ENCODE assay signal across 8 mouse cellular contexts in the genomic region with DNA sequence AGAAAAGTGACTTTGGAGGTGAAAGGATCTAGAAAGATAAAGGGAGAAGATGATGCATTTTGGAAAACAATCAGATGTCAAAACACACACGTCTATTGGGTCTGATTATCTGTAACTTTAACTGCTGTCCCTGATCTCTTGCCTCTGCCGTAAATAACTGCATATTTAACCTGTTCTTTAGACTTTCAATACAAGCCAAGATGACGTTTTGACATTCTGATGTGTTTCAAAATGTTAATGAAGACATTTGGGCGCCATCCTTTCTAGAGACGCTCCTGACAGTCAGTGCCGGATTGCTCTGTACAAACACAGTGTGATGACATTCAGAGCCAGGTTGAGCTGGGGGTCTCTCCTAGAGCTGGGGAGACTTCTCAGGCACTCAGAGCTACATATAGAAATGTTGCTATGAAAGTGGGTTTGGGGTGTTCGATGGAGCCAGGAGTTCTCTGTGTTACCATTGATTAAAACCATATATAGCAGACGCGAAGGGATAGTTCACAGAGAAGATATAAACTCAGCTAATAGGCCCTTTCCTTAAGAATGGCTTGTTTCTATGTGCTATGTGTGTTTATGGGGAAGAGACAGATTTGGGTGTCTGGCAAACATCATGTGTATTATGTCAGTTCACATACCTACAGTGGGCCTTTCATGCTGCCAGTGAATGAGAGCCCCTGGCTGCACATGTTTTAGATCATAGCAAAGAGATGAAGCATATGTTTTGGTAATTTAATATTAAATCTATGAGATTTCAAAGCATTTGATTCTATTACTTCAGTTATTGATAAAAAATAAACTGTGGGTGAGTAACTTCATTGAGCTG.
DNase-seq lines count a peak whose midpoint lies in the region; ATAC-seq lines count a peak whose summit lies in the region.

No protein-coding gene starts in this region.

- H3K9ac ChIP-seq in heart, embryonic 12.5 days: peak overlapping the region; percentile 85
- H3K9ac ChIP-seq in hindbrain, embryonic 12.5 days: no peak overlapping the region
- no peak overlapping the region for H3K9ac ChIP-seq in midbrain, embryonic 12.5 days (replicated peaks)

- no peaks in the 10 kb centered on the region for H3K9me3 ChIP-seq in heart, embryonic 12.5 days (replicated peaks)
- H3K9me3 ChIP-seq in hindbrain, embryonic 12.5 days (replicated peaks): no peaks in the 10 kb centered on the region
- H3K9me3 ChIP-seq in midbrain, embryonic 12.5 days: no peaks in the 10 kb centered on the region

- H3K36me3 ChIP-seq in heart, embryonic 12.5 days: no peaks in the 10 kb centered on the region
- H3K36me3 ChIP-seq in hindbrain, embryonic 12.5 days: no peaks in the 10 kb centered on the region
- no peaks in the 10 kb centered on the region for H3K36me3 ChIP-seq in midbrain, embryonic 12.5 days

- H3K4me3 ChIP-seq in heart, embryonic 12.5 days: peak overlapping the region; percentile 79
- H3K4me3 ChIP-seq in hindbrain, embryonic 12.5 days: peak overlapping the region; percentile 61
- peak overlapping the region; percentile 55; the same call in 1 of the 2 replicates for H3K4me3 ChIP-seq in midbrain, embryonic 12.5 days

- DNase-seq in heart, postnatal 10 days: no peak
- peak; percentile 17 for DNase-seq in NIH3T3 (ENCODE audit: low read depth)
- DNase-seq in urinary bladder, postnatal 14 days (ENCODE audit: low spot score): no peak

- no peaks in the 10 kb centered on the region for H3K27me3 ChIP-seq in heart, embryonic 12.5 days (replicated peaks)
- H3K27me3 ChIP-seq in hindbrain, embryonic 12.5 days: peaks cover 75% of the 10 kb centered on the region
- H3K27me3 ChIP-seq in midbrain, embryonic 12.5 days: peaks cover 83% of the 10 kb centered on the region

- H3K4me1 ChIP-seq in heart, embryonic 12.5 days (replicated peaks): peaks cover 31% of the 10 kb centered on the region
- peaks cover 8% of the 10 kb centered on the region for H3K4me1 ChIP-seq in hindbrain, embryonic 12.5 days
- H3K4me1 ChIP-seq in midbrain, embryonic 12.5 days: peaks cover 7% of the 10 kb centered on the region

- WGBS in heart, embryonic 12.5 days: 47% methylated on average over 9 of the region's 9 CpGs
- 61% methylated on average over 9 of the region's 9 CpGs for WGBS in hindbrain, embryonic 12.5 days
- WGBS in midbrain, embryonic 12.5 days: 68% methylated on average over 9 of the region's 9 CpGs

- intact Hi-C loops in heart, postnatal 10 days (cut with DNase I): loop anchor here (2.0 kb wide), 2 partner anchors 17 to 107 kb away; no protein-coding TSS in a partner anchor

- H3K4me2 ChIP-seq in heart, embryonic 12.5 days: peak overlapping the region; percentile 92
- H3K4me2 ChIP-seq in hindbrain, embryonic 12.5 days (replicated peaks): peak overlapping the region; percentile 76
- no peak overlapping the region for H3K4me2 ChIP-seq in midbrain, embryonic 12.5 days (replicated peaks)

- H3K27ac ChIP-seq in heart, embryonic 12.5 days (ENCODE audit: poor library complexity, severe bottlenecking): peak overlapping the region; percentile 95
- H3K27ac ChIP-seq in hindbrain, embryonic 12.5 days: no peak overlapping the region
- no peak overlapping the region for H3K27ac ChIP-seq in midbrain, embryonic 12.5 days (replicated peaks)

- ATAC-seq in heart, embryonic 12.5 days (ENCODE audit: insufficient number of reproducible peaks, low FRiP score): no peak
- ATAC-seq in hindbrain, embryonic 12.5 days (ENCODE audit: low FRiP score): no peak
- ATAC-seq in midbrain, embryonic 12.5 days (ENCODE audit: low FRiP score, low read depth): no peak
- ATAC-seq in monocyte, adult 5-6 weeks (replicated peaks; ENCODE audit: insufficient number of reproducible peaks, low FRiP score, low TSS enrichment, poor library complexity, severe bottlenecking): no peak
- no peak for ATAC-seq in megakaryocyte-erythroid progenitor cell, adult 5-6 weeks (replicated peaks; ENCODE audit: low FRiP score, low TSS enrichment, poor library complexity, severe bottlenecking)
